Mouse (Mus musculus): ENCODE data around the gene Oit1. TPM values are rescaled to one million over a fixed set of nuclear protein-coding genes. Genes with fewer than 3 reads are reported as not detected.
A peak's percentile ranks its signal among the peaks of the same experiment; 100 is the strongest.

The Oit1 gene
- not detected in 2 replicates for total RNA-seq (2017)

- no peak for ATAC-seq (replicated peaks; ENCODE audit: low read depth, poor library complexity, severe bottlenecking)
Measured at GRCm38 (mm10) chr14:8378685-8379313, at the start of gene Oit1. Gene Oit1 (minus strand): TSS chr14:8378754.

- ATAC-seq (replicated peaks; ENCODE audit: low read depth, poor library complexity, severe bottlenecking) = no peak
Measured at GRCm38 (mm10) chr14:8422833-8423232, 44.3 kb upstream of the Oit1 start.

- no peak for ATAC-seq (replicated peaks; ENCODE audit: low read depth, poor library complexity, severe bottlenecking)
Measured at GRCm38 (mm10) chr14:8421199-8421787, 42.7 kb upstream of the Oit1 start.

- no peak for ATAC-seq (replicated peaks; ENCODE audit: low read depth, poor library complexity, severe bottlenecking)
Measured at GRCm38 (mm10) chr14:8418610-8419009, 40.1 kb upstream of the Oit1 start.

- ATAC-seq (replicated peaks; ENCODE audit: low read depth, poor library complexity, severe bottlenecking) = no peak
Measured at GRCm38 (mm10) chr14:8405946-8406345, 27.4 kb upstream of the Oit1 start.

- no peak for ATAC-seq (replicated peaks; ENCODE audit: low read depth, poor library complexity, severe bottlenecking)
Measured at GRCm38 (mm10) chr14:8403310-8403709, 24.8 kb upstream of the Oit1 start.

- ATAC-seq (replicated peaks; ENCODE audit: low read depth, poor library complexity, severe bottlenecking) = no peak
Measured at GRCm38 (mm10) chr14:8398507-8398906, 20.0 kb upstream of the Oit1 start.

- ATAC-seq (replicated peaks; ENCODE audit: low read depth, poor library complexity, severe bottlenecking) = no peak
Measured at GRCm38 (mm10) chr14:8395690-8396287, 17.2 kb upstream of the Oit1 start.

GRCm38 (mm10) chr14:8392181-8392825 is 13.7 kb upstream of the Oit1 start:
- ATAC-seq (replicated peaks; ENCODE audit: low read depth, poor library complexity, severe bottlenecking) = no peak

- no peak for ATAC-seq (replicated peaks; ENCODE audit: low read depth, poor library complexity, severe bottlenecking)
Measured at GRCm38 (mm10) chr14:8369394-8369793, 9.2 kb downstream of the Oit1 start.

- no peak for ATAC-seq (replicated peaks; ENCODE audit: low read depth, poor library complexity, severe bottlenecking)
Measured at GRCm38 (mm10) chr14:8368900-8369299, 9.7 kb downstream of the Oit1 start.

GRCm38 (mm10) chr14:8367727-8368520 is 10.6 kb downstream of the Oit1 start:
- no peak for ATAC-seq (replicated peaks; ENCODE audit: low read depth, poor library complexity, severe bottlenecking)

- no peak for ATAC-seq (replicated peaks; ENCODE audit: low read depth, poor library complexity, severe bottlenecking)
Measured at GRCm38 (mm10) chr14:8367121-8367520, 11.4 kb downstream of the Oit1 start.

GRCm38 (mm10) chr14:8365833-8366232 is 12.7 kb downstream of the Oit1 start:
- no peak for ATAC-seq (replicated peaks; ENCODE audit: low read depth, poor library complexity, severe bottlenecking)

GRCm38 (mm10) chr14:8356836-8357235 is 21.7 kb downstream of the Oit1 start:
- peak; percentile 24 for ATAC-seq (replicated peaks; ENCODE audit: low read depth, poor library complexity, severe bottlenecking)

- ATAC-seq (replicated peaks; ENCODE audit: low read depth, poor library complexity, severe bottlenecking) = peak; percentile 93
Measured at GRCm38 (mm10) chr14:8355999-8356501, 22.5 kb downstream of the Oit1 start.

GRCm38 (mm10) chr14:8348927-8349326 is 29.6 kb downstream of the Oit1 start:
- peak; percentile 79 for ATAC-seq (replicated peaks; ENCODE audit: low read depth, poor library complexity, severe bottlenecking)

- ATAC-seq (replicated peaks; ENCODE audit: low read depth, poor library complexity, severe bottlenecking) = peak; percentile 65
Measured at GRCm38 (mm10) chr14:8346255-8346997, 32.1 kb downstream of the Oit1 start.

GRCm38 (mm10) chr14:8345566-8345965 is 33.0 kb downstream of the Oit1 start:
- no peak for ATAC-seq (replicated peaks; ENCODE audit: low read depth, poor library complexity, severe bottlenecking)

All from common myeloid progenitor, adult 5-6 weeks (primary cell).